Mouse (Mus musculus) embryonic facial prominence, embryonic 10.5 days (tissue): Measurements from ENCODE around the gene Ssbp4. TPM values are rescaled to one million over a fixed set of nuclear protein-coding genes. Genes with fewer than 3 reads are reported as not detected.

Source experiments
- DNase-seq: peaks from one replicate; pipeline ENCODE4 v3.0.0-alpha.2; 2017; ENCODE audit warnings: low spot score
- H3K27ac ChIP-seq: fragments of 300-500 bp; sonication (generic); replicated peaks from 2 replicates; pipeline ENCODE4 v1.5.1; 2016; ENCODE audit warnings: mild to moderate bottlenecking
- H3K27me3 ChIP-seq: fragments of 300-500 bp; sonication (generic); replicated peaks from 2 replicates; pipeline ENCODE4 v1.6.1; 2016; ENCODE audit warnings: low read depth, mild to moderate bottlenecking; ENCODE audit not compliant: poor library complexity, severe bottlenecking
- H3K36me3 ChIP-seq: fragments of 300-500 bp; sonication (generic); replicated peaks from 2 replicates; pipeline ENCODE4 v1.6.1; 2016; ENCODE audit warnings: mild to moderate bottlenecking, moderate library complexity
- H3K4me1 ChIP-seq: fragments of 300-500 bp; sonication (generic); 2 replicates; pipeline ENCODE4 v1.6.1; 2016
- H3K4me3 ChIP-seq: fragments of 300-500 bp; sonication (generic); 2 replicates; pipeline ENCODE4 v1.5.1; 2016; ENCODE audit warnings: mild to moderate bottlenecking, moderate library complexity
- H3K9me3 ChIP-seq: fragments of 300-500 bp; sonication (generic); 2 replicates; pipeline ENCODE4 v1.6.1; 2016; ENCODE audit warnings: mild to moderate bottlenecking
- WGBS: fragments of 180-500 bp; shearing (Covaris S2); methylation state at CpG from one replicate; pipeline ENCODE4 v1.1.7; 2016; 5-methylcytosine and 5-hydroxymethylcytosine counted together
- polyA plus RNA-seq: library from polyadenylated mRNA; unstranded; fragments of >200 nt; fragmentation: Nextera tagmentation; extraction: Ambion mirVana; gene quantifications from 2 replicates; pipeline ENCODE4 v1.2.1, GENCODE M21; 2016

Ssbp4 gene
- polyA plus RNA-seq, 1 experiment from 2014 or later, result 105 TPM

- no peak for DNase-seq
- Histone ChIP-seq H3K36me3 (peaks cover 5% of the 10 kb centered on the region), H3K4me3 (no peak overlapping the region), H3K27ac (no peak overlapping the region), H3K4me1 (peaks cover 17% of the 10 kb centered on the region; the same call in 1 of the 2 replicates), H3K27me3 (no peaks in the 10 kb centered on the region), H3K9me3 (no peaks in the 10 kb centered on the region)
- 67% methylated on average over 1 of the region's 1 CpGs for WGBS
Measured at GRCm38 (mm10) chr8:70552836-70553235, 55.8 kb downstream of the Ssbp4 start.

GRCm38 (mm10) chr8:70551558-70552161, 57.0 kb downstream of the Ssbp4 start:
- Histone ChIP-seq H3K9me3 (no peaks in the 10 kb centered on the region), H3K4me1 (peaks cover 17% of the 10 kb centered on the region; the same call in 1 of the 2 replicates), H3K27me3 (no peaks in the 10 kb centered on the region), H3K36me3 (peaks cover 5% of the 10 kb centered on the region), H3K4me3 (no peak overlapping the region), H3K27ac (no peak overlapping the region)
- no peak for DNase-seq
- WGBS, result 63% methylated on average over 3 of the region's 3 CpGs

GRCm38 (mm10) chr8:70549412-70550184, 59.1 kb downstream of the Ssbp4 start:
- no peaks in the 10 kb centered on the region for H3K9me3 ChIP-seq
- no peaks in the 10 kb centered on the region for H3K27me3 ChIP-seq
- no peak overlapping the region for H3K27ac ChIP-seq
- DNase-seq, result no peak
- WGBS, result 92% methylated on average over 10 of the region's 10 CpGs
- no peak overlapping the region for H3K4me3 ChIP-seq
- peaks cover 12% of the 10 kb centered on the region; the same call in 1 of the 2 replicates for H3K4me1 ChIP-seq
- H3K36me3 ChIP-seq, result peaks cover 3% of the 10 kb centered on the region; the same call in 1 of the 2 replicates

- Histone ChIP-seq H3K4me3 (no peak overlapping the region), H3K9me3 (no peaks in the 10 kb centered on the region), H3K4me1 (peaks cover 18% of the 10 kb centered on the region), H3K27me3 (no peaks in the 10 kb centered on the region), H3K36me3 (peaks cover 3% of the 10 kb centered on the region; the same call in 1 of the 2 replicates), H3K27ac (no peak overlapping the region)
- WGBS, result 92% methylated on average over 6 of the region's 6 CpGs
- DNase-seq, result no peak
Measured at GRCm38 (mm10) chr8:70547762-70548161, 60.9 kb downstream of the Ssbp4 start.

Other genes starting within 250 kb of the Ssbp4 start
- gene Comp, start 235.3 kb downstream of the Ssbp4 start, polyA plus RNA-seq, result 0.19 and 0.37 TPM in 2 replicates
- 17.3 and 20.6 TPM in 2 replicates for gene Crtc1, start 169.3 kb downstream of the Ssbp4 start, polyA plus RNA-seq
- gene Klhl26, start 131.9 kb downstream of the Ssbp4 start, polyA plus RNA-seq, result 22.4 and 24.1 TPM in 2 replicates
- gene Tmem59l, start 121.5 kb downstream of the Ssbp4 start, polyA plus RNA-seq, result 28.3 and 29.4 TPM in 2 replicates
- 103 and 116 TPM in 2 replicates for gene Crlf1, start 115.7 kb downstream of the Ssbp4 start, polyA plus RNA-seq
- gene Rex1bd, start 102.1 kb downstream of the Ssbp4 start, polyA plus RNA-seq, result 118 and 138 TPM in 2 replicates
- gene Uba52, start 98.1 kb downstream of the Ssbp4 start, polyA plus RNA-seq, result 908 and 951 TPM in 2 replicates
- gene Fkbp8, start 81.1 kb downstream of the Ssbp4 start, polyA plus RNA-seq, result 278 and 285 TPM in 2 replicates
- 49.7 and 51.0 TPM in 2 replicates for gene Kxd1, start 80.9 kb downstream of the Ssbp4 start, polyA plus RNA-seq
- gene Ell, start 69.4 kb downstream of the Ssbp4 start, polyA plus RNA-seq, result 20.8 and 21.1 TPM in 2 replicates
- 184 and 187 TPM in 2 replicates for gene Isyna1, start 14.5 kb downstream of the Ssbp4 start, polyA plus RNA-seq
- 0.77 and 0.79 TPM in 2 replicates for gene Lrrc25, start 7.3 kb upstream of the Ssbp4 start, polyA plus RNA-seq
- 0.14 TPM in 1 of 2 replicates, not detected in the other for gene Gdf15, start 23.6 kb upstream of the Ssbp4 start, polyA plus RNA-seq
- gene Pgpep1, start 51.5 kb upstream of the Ssbp4 start, polyA plus RNA-seq, result 51.8 and 52.7 TPM in 2 replicates
- gene Lsm4, start 64.4 kb upstream of the Ssbp4 start, polyA plus RNA-seq, result 347 and 351 TPM in 2 replicates
- 58.7 and 61.7 TPM in 2 replicates for gene Jund, start 90.1 kb upstream of the Ssbp4 start, polyA plus RNA-seq
- gene Iqcn, start 94.6 kb upstream of the Ssbp4 start, polyA plus RNA-seq, result 0.05 TPM in 1 of 2 replicates, not detected in the other
- not detected in 2 replicates for gene Gm3336, start 109.7 kb upstream of the Ssbp4 start, polyA plus RNA-seq
- gene Pde4c, start 114.8 kb upstream of the Ssbp4 start, polyA plus RNA-seq, result 0.20 and 0.69 TPM in 2 replicates
- gene Rab3a, start 145.8 kb upstream of the Ssbp4 start, polyA plus RNA-seq, result 13.6 and 16.2 TPM in 2 replicates
- gene Mpv17l2, start 152.1 kb upstream of the Ssbp4 start, polyA plus RNA-seq, result 28.2 and 34.5 TPM in 2 replicates
- 79.2 and 79.8 TPM in 2 replicates for gene Pik3r2, start 167.8 kb upstream of the Ssbp4 start, polyA plus RNA-seq
- gene Mast3, start 196.2 kb upstream of the Ssbp4 start, polyA plus RNA-seq, result 12.4 and 13.9 TPM in 2 replicates
- not detected in 2 replicates for gene Il12rb1, start 199.6 kb upstream of the Ssbp4 start, polyA plus RNA-seq
- gene Arrdc2, start 230.8 kb upstream of the Ssbp4 start, polyA plus RNA-seq, result 5.1 and 5.8 TPM in 2 replicates